Mouse (Mus musculus) embryonic facial prominence, embryonic 15.5 days (tissue): ENCODE measurements at regions not wholly inside any gene's neighbourhood (a gene's known extent, or its start where the extent isn't known, plus 50 kb on each side); places are given as distances from the start of the nearest gene placed in this dataset.
A peak's percentile ranks its signal among the peaks of the same experiment; 100 is the strongest.
"Not testable (repeated sequence)": the region's sequence is repeated elsewhere in the genome, so short reads cannot be mapped to it uniquely, and the experiment has no call there.

ENCODE experiments used
- ATAC-seq: fragments of 200-750 bp; cut with Nextera tagmentation; 2 replicates; pipeline ENCODE4 v1.8.0; 2017; ENCODE audit warnings: low read depth, moderate TSS enrichment; ENCODE audit not compliant: insufficient number of reproducible peaks, low FRiP score, low TSS enrichment
- H3K27ac ChIP-seq: fragments of 300-500 bp; sonication (generic); replicated peaks from 2 replicates; pipeline ENCODE4 v1.5.1; 2015; ENCODE audit warnings: mild to moderate bottlenecking, inconsistent platforms
- H3K27me3 ChIP-seq: fragments of 300-500 bp; sonication (generic); 2 replicates; pipeline ENCODE4 v1.6.1; 2015; ENCODE audit warnings: inconsistent platforms
- H3K36me3 ChIP-seq: fragments of 300-500 bp; sonication (generic); 2 replicates; pipeline ENCODE4 v1.6.1; 2015; ENCODE audit warnings: mild to moderate bottlenecking, inconsistent platforms
- H3K4me1 ChIP-seq: fragments of 300-500 bp; sonication (generic); 2 replicates; pipeline ENCODE4 v1.6.1; 2015; ENCODE audit warnings: inconsistent platforms
- H3K4me2 ChIP-seq: fragments of 300-500 bp; sonication (generic); replicated peaks from 2 replicates; pipeline ENCODE4 v1.6.1; 2015; ENCODE audit warnings: mild to moderate bottlenecking, inconsistent platforms
- H3K4me3 ChIP-seq: fragments of 300-500 bp; sonication (generic); replicated peaks from 2 replicates; pipeline ENCODE4 v1.5.1; 2015; ENCODE audit warnings: mild to moderate bottlenecking, inconsistent platforms
- H3K9ac ChIP-seq: fragments of 300-500 bp; sonication (generic); 2 replicates; pipeline ENCODE4 v1.6.1; 2015; ENCODE audit warnings: inconsistent platforms
- H3K9me3 ChIP-seq: fragments of 300-500 bp; sonication (generic); replicated peaks from 2 replicates; pipeline ENCODE4 v1.6.1; 2016; ENCODE audit warnings: inconsistent platforms
- WGBS: fragments of 180-500 bp; shearing (Covaris S2); methylation state at CpG from one replicate; pipeline ENCODE4 v1.1.7; 2015; 5-methylcytosine and 5-hydroxymethylcytosine counted together

DNA sequence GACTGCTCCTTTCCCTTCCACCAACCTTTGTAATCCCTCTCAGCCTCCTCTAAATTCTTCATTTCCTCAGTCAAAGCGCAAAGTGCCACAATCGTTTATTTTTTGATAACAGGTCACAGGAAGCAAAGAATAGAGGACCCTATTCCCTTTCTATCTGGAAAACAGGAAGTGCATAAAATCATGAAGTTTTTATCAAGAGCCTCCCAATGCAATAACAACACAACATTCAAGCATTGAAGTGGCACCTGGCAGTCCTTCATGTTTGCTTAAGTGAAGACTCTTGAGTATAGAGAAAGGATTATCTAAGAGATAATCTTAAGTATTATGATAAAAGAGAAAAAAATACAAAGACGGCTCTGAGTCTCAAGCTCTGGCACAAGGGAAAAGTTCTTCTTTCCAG is 111.9 kb downstream of the Ibtk start:
- H3K27me3 ChIP-seq: no peaks in the 10 kb centered on the region
- 75% methylated on average over 3 of the region's 3 CpGs for WGBS
- no peak overlapping the region for H3K4me3 ChIP-seq
- H3K27ac ChIP-seq: no peak overlapping the region
- H3K4me2 ChIP-seq: no peak overlapping the region
- no peak for ATAC-seq
- no peaks in the 10 kb centered on the region for H3K9me3 ChIP-seq
- no peaks in the 10 kb centered on the region for H3K4me1 ChIP-seq
- no peak overlapping the region for H3K9ac ChIP-seq
- no peaks in the 10 kb centered on the region for H3K36me3 ChIP-seq

- Histone ChIP-seq H3K27ac (no peak overlapping the region), H3K27me3 (no peaks in the 10 kb centered on the region), H3K4me3 (no peak overlapping the region), H3K9ac (no peak overlapping the region), H3K4me1 (no peaks in the 10 kb centered on the region), H3K36me3 (no peaks in the 10 kb centered on the region), H3K9me3 (no peaks in the 10 kb centered on the region), H3K4me2 (no peak overlapping the region)
- ATAC-seq: no peak
- 49% methylated on average over 3 of the region's 3 CpGs for WGBS
Measured at GRCm38 (mm10) chr9:85636131-85636447, 113.0 kb downstream of the Ibtk start.

- H3K4me2 ChIP-seq: no peak overlapping the region
- H3K4me1 ChIP-seq: no peaks in the 10 kb centered on the region
- H3K9ac ChIP-seq: no peak overlapping the region
Measured at GRCm38 (mm10) chr9:85635438-85636130, 113.5 kb downstream of the Ibtk start.

DNA sequence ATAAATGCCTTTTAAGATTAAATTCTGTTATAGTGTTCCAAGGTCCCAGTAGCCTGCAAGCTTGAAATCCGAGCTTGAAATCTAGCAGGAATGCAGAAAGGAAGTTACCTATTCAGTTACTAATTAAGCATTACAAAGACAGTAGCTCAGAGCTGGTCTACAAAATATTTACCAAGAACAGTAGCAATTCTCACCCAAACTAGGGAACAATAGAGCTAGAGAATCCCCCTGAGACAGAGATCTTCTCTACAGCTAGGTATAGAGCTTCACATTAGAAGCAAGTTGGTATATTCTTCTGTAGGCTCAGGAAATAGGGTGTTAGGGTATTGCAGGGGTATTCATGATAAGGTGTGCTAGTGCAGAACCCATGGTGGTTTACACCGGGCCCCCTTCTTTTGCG is 114.3 kb downstream of the Ibtk start:
- not testable (repeated sequence) for H3K27ac ChIP-seq, H3K9ac ChIP-seq, H3K9me3 ChIP-seq, H3K4me3 ChIP-seq, ATAC-seq, H3K36me3 ChIP-seq, H3K4me1 ChIP-seq, H3K4me2 ChIP-seq, H3K27me3 ChIP-seq
- 73% methylated on average over 3 of the region's 3 CpGs for WGBS

More at GRCm38 (mm10) chr9:85635438-85636130, 113.5 kb downstream of the Ibtk start:
- WGBS: 87% methylated on average over 12 of the region's 12 CpGs
- no peak overlapping the region for H3K4me3 ChIP-seq
- H3K36me3 ChIP-seq: no peaks in the 10 kb centered on the region
- no peak for ATAC-seq
- no peak overlapping the region for H3K27ac ChIP-seq
- H3K27me3 ChIP-seq: no peaks in the 10 kb centered on the region
- H3K9me3 ChIP-seq: no peaks in the 10 kb centered on the region

DNA sequence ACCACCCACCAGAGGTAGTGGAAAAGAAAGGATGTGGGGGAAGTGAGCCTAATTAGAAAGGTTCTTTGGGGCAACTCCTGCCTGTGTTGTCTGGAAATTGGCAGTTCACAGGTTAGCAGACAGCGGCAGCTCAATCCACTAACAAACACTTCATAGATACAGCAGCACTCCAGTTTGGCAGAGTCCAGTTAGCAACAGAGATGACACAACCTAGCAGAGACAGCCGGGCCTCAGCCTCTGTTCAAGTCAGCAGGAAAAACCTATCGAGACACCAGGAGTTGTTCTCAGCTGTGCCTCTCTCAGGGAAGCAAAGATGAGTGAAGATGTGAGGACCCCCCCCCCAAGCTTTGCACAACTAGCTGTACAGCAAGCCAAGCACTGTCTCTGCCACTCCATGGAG is 131.2 kb downstream of the Ibtk start:
- Histone ChIP-seq H3K4me3 (no peak overlapping the region), H3K4me2 (no peak overlapping the region), H3K4me1 (peaks cover 7% of the 10 kb centered on the region; the same call in 1 of the 2 replicates), H3K36me3 (no peaks in the 10 kb centered on the region), H3K9ac (no peak overlapping the region), H3K9me3 (no peaks in the 10 kb centered on the region), H3K27ac (no peak overlapping the region), H3K27me3 (no peaks in the 10 kb centered on the region)
- ATAC-seq: no peak
- 86% methylated on average over 3 of the region's 3 CpGs for WGBS

GRCm38 (mm10) chr9:85617177-85617777 is 131.9 kb downstream of the Ibtk start:
- Histone ChIP-seq H3K27ac (no peak overlapping the region), H3K4me3 (no peak overlapping the region), H3K9ac (no peak overlapping the region), H3K36me3 (no peaks in the 10 kb centered on the region), H3K4me1 (peaks cover 7% of the 10 kb centered on the region; the same call in 1 of the 2 replicates), H3K9me3 (no peaks in the 10 kb centered on the region), H3K27me3 (no peaks in the 10 kb centered on the region), H3K4me2 (no peak overlapping the region)
- no peak for ATAC-seq
- 66% methylated on average over 2 of the region's 2 CpGs for WGBS

GRCm38 (mm10) chr9:85616266-85616869 is 132.8 kb downstream of the Ibtk start:
- H3K4me2 ChIP-seq: no peak overlapping the region
- peak overlapping the region; percentile 44; the same call in 1 of the 2 replicates for H3K27ac ChIP-seq
- H3K9ac ChIP-seq: no peak overlapping the region
- H3K27me3 ChIP-seq: no peaks in the 10 kb centered on the region
- H3K4me3 ChIP-seq: no peak overlapping the region
- H3K36me3 ChIP-seq: no peaks in the 10 kb centered on the region
- H3K4me1 ChIP-seq: peaks cover 7% of the 10 kb centered on the region; the same call in 1 of the 2 replicates
- no peaks in the 10 kb centered on the region for H3K9me3 ChIP-seq
- WGBS: 49% methylated on average over 12 of the region's 12 CpGs
- no peak for ATAC-seq

DNA sequence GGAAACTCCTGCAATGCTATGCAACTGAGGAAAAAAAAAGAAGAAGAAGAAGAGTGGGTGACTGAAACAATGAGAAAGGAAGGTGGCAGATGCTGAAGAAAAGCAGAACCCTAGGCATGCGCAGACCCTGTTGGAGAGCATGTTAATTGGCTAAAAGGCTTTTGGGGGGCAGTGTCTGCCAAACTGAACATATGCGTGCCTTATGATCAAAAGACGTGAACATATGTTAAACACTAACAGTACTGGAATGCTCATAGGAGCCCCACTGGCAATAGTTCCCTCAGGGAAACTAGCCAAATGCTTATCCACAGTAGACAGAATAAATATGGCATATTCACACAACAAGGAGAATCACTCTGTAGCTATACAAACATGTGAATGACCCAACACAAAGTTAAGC is 140.0 kb downstream of the Ibtk start:
- no peaks in the 10 kb centered on the region for H3K27me3 ChIP-seq
- H3K4me2 ChIP-seq: no peak overlapping the region
- no peak for ATAC-seq
- WGBS: 39% methylated on average over 3 of the region's 3 CpGs
- no peak overlapping the region for H3K27ac ChIP-seq
- H3K4me1 ChIP-seq: no peaks in the 10 kb centered on the region
- H3K36me3 ChIP-seq: no peaks in the 10 kb centered on the region
- H3K4me3 ChIP-seq: no peak overlapping the region
- H3K9me3 ChIP-seq: no peaks in the 10 kb centered on the region
- no peak overlapping the region for H3K9ac ChIP-seq

DNA sequence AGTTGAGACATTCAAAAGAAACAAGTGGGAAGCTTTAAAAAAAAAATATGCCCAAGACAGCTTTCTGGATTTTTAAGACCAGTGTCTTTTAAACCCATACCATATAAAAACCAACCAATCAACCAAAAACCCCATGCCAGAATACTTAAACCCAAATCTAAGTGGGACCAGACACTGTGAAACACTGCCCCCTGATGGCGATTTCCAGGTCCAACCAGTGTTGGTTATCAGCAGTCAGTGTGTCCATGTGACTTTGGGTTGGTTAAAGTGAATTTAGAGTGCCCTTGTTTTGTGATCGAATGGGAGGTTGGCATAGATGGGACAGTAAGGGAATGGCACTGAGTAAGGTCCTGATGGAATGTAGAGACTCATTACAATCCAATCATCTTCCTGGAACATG is 152.2 kb downstream of the Ibtk start:
- Histone ChIP-seq H3K27ac (no peak overlapping the region), H3K27me3 (no peaks in the 10 kb centered on the region), H3K4me2 (no peak overlapping the region), H3K9ac (no peak overlapping the region), H3K4me1 (no peaks in the 10 kb centered on the region), H3K9me3 (no peaks in the 10 kb centered on the region), H3K4me3 (no peak overlapping the region), H3K36me3 (no peaks in the 10 kb centered on the region)
- WGBS: 33% methylated on average over 2 of the region's 2 CpGs
- no peak for ATAC-seq

DNA sequence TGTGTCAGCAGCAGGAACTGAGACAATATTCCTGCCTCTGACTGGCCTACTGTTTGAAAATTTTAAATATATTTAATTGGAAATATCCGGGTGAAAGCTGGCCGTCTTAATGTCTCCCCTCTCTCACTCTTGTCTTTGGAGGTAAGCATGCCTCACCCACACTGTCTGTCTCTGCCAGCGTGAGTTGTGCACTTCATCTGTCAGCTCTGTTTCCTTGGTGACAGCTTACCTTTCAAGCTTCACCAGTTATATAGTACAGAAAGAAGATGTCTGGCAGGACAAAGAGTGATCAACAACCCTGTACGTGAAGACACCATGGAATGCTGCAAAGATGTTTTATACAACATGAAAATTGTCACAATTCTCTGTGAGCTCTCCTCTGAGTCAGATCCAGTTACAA is 155.3 kb downstream of the Ibtk start:
- H3K4me1 ChIP-seq: no peaks in the 10 kb centered on the region
- WGBS: 79% methylated on average over 4 of the region's 4 CpGs
- H3K9ac ChIP-seq: no peak overlapping the region
- H3K27ac ChIP-seq: no peak overlapping the region
- no peak for ATAC-seq
- no peaks in the 10 kb centered on the region for H3K27me3 ChIP-seq
- no peaks in the 10 kb centered on the region for H3K36me3 ChIP-seq
- no peak overlapping the region for H3K4me2 ChIP-seq
- no peak overlapping the region for H3K4me3 ChIP-seq
- no peaks in the 10 kb centered on the region for H3K9me3 ChIP-seq

DNA sequence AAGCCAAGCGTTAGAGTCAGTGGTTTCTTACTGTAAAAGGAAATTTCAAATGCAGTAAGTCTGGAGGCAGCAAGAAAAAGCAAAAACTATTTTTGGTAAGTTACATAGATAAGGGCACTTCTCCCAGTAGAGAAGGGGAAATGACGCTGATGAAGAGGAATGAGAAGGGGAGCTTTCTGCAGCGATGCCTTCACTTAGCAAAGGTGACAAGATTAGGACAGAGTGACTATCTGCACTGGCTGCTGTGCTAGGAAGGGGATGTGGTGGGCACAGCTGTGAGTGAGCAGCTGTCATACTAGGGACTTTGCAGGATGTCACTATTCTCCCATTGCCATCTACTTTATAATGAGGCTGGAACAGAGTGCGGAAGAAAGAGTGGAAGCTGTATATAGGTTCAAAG is 156.5 kb downstream of the Ibtk start:
- Histone ChIP-seq H3K36me3 (no peaks in the 10 kb centered on the region), H3K9me3 (no peaks in the 10 kb centered on the region), H3K4me2 (no peak overlapping the region), H3K9ac (no peak overlapping the region), H3K27me3 (no peaks in the 10 kb centered on the region), H3K27ac (no peak overlapping the region), H3K4me3 (no peak overlapping the region), H3K4me1 (no peaks in the 10 kb centered on the region)
- no peak for ATAC-seq
- WGBS: 86% methylated on average over 4 of the region's 4 CpGs

- Histone ChIP-seq H3K36me3 (no peaks in the 10 kb centered on the region), H3K4me2 (no peak overlapping the region), H3K9ac (no peak overlapping the region), H3K4me1 (no peaks in the 10 kb centered on the region), H3K27ac (no peak overlapping the region), H3K27me3 (no peaks in the 10 kb centered on the region), H3K4me3 (no peak overlapping the region), H3K9me3 (no peaks in the 10 kb centered on the region)
- 61% methylated on average over 3 of the region's 3 CpGs for WGBS
- no peak for ATAC-seq
Measured at GRCm38 (mm10) chr9:85589210-85589609, 159.9 kb downstream of the Ibtk start.
